Mouse (Mus musculus) 416B (cell line): ENCODE measurements around the gene Man1c1.

Experiments
- DNase-seq: peaks from one replicate; pipeline ENCODE4 v3.0.0; 2011; ENCODE audit warnings: low read depth

Gene Man1c1

GRCm38 (mm10) chr4:134703835-134704546 lies at the start of gene Man1c1:
Man1c1 (minus strand) TSS chr4:134704290.
- no peak for DNase-seq

DNA sequence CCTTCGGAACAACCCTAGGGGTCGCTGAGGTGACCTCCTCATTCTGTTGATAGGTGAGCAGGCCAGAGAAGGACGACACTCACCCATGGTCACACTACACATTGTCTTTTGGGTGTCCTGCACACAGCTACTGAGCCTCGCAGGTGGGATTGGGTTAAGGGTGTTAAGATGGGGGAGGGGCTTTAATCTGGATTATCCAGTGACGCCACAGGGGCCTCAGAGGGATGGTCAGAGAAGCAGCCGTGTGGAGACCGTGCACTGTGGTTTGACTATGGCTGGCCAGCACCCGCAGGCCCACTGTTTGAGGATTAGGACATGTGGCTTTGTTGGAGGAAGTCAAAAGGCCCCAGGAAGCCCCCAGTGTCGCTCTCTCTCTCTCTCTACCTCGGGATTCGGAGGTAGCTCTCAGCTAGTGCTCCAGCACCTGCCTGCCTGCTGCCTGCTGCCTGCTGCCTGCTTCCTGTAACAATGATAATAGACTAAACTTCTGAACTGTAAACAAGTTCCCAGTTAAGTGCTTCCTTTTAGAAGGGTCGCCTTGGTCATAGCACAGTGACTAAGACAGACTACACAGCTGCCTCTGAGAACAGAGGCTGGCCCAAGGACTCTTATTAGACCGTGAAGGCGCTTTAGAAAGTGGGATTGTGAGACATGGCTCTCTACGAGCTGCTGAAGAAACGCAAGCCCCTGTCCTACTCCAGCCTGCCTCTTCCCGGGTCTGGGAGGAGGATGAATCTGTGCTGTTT lies 49.6 kb upstream of the Man1c1 start:
- peak; percentile 81 for DNase-seq

DNA sequence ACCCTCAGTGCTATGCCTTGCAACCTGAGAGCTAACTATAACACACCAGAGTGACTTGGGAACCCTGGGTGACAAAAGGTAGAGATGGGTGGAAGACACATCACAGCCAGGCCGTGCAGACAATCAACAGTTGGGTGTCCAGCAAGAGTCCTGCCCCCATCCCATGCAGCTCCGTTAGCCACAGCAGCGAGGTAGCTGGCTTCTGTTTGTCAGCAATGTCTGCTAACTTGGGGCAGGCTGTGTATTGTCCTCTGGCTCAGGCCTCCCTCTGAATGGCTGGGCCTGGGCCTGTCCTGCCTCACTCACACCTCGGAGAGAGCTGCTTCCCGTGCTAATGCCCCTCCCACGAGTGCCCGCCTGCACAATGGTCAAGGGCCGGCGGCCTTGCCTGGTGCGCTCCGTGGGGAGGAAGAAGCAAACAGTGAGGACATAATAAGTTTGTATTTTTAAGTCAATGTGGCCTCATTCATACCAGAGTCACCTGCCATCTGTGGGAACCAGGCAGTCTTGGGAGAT lies 48.9 kb upstream of the Man1c1 start:
- DNase-seq: no peak

DNA sequence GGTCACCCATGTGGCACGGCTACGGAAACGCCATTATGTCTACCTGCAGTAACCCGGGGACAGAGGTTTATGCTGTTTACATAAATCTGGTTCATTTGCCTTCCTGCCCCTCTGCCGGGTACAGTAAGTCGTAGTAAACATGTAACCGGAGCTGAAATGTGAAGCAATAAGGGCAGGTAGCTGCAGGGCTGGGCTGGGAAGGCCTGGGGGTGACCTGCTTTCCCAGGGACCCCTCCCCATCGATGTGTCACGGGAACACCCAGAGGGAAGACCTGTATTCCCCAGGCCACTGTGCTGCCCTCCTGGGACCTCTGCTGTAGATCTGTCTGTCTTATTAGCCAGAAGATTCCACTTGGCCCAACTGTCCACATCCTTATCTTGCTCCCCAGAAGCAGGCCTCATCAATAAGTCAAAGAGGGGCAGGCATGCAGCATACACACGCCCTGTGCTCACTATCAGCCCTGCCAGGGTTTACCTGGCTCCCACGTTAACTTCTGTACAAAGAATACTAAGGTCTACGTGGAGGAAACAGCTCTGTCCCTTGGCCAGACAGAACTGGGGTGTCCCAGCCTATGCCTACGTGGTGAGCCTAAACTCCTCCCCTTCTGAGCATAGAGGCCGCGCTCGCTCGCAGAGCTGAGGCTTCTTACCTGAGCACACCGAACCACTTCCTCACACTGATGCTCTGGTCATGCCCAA lies 47.7 kb upstream of the Man1c1 start:
- DNase-seq: no peak

DNA sequence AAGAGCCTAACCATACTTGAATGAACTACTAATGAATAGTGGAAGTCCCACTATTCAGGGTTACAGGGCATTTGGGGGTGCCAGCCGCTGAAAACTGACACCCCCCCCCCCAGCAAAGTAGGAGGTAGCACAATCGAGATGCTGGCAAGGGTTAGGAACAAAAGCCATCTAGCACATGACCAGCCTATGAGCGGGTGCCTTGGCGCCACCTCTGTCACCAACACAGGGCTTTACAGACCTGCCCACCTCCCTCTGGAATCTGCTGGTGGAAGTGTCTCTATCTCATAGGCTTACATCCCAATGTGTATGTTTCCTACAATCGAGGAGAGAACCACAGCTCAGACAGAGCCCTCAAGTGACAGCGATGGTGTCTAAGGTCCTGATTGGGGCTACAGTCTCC lies 46.7 kb upstream of the Man1c1 start:
- no peak for DNase-seq

DNA sequence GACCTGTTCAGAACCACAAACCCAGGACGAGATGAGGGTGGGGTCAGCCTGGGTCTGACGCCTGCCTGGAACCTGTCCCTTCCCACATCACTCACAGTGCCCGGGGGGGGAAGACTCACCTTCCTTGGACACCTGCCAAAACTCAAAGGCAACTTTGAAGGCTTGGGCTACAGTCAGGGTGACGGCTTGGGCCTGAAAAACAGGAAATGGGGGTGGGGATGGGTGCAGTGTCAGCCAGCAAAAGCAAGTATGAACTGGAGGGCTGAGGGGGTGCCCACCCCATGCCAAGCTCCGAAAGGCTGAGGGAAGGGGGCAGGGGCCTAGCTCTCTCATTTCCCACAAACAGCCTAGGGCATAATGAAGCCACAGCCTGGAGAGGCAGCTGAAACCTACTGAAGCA lies 46.2 kb upstream of the Man1c1 start:
- DNase-seq: no peak

DNA sequence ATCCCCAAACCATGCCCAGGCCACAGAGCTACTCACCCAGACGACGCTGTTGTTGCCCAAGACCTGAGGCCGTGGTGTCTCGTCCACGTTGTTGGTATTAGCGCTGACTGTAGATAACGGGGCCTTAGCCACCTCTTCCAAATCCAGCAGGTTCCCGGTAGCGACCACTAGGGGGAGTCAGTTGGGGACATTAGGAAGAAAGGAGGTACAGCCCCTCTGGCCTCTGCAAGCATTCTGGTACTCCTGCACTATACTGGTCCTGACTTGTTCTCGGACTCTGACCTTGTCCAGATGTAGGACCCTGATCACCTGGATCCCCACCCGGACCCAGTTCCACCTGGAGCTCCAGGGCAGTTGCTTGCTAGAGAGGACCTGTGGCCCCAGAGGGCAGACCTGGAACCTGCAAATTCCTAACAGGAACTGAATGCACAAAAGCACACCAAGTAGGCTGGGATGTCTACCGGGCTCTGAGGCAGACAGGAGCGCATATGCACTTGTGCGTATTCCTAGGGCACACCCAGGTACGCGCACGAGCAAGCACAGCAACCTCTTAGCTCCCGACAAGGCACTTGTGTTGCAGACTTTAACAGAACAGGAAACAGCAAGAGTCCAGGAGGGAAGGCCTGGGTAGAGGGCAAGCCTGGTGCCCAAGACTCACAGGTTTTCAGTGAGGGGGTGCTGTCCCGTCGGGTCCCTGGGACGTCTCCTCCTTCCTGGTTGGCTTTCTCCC lies 45.4 kb upstream of the Man1c1 start:
- DNase-seq: peak; percentile 75

DNA sequence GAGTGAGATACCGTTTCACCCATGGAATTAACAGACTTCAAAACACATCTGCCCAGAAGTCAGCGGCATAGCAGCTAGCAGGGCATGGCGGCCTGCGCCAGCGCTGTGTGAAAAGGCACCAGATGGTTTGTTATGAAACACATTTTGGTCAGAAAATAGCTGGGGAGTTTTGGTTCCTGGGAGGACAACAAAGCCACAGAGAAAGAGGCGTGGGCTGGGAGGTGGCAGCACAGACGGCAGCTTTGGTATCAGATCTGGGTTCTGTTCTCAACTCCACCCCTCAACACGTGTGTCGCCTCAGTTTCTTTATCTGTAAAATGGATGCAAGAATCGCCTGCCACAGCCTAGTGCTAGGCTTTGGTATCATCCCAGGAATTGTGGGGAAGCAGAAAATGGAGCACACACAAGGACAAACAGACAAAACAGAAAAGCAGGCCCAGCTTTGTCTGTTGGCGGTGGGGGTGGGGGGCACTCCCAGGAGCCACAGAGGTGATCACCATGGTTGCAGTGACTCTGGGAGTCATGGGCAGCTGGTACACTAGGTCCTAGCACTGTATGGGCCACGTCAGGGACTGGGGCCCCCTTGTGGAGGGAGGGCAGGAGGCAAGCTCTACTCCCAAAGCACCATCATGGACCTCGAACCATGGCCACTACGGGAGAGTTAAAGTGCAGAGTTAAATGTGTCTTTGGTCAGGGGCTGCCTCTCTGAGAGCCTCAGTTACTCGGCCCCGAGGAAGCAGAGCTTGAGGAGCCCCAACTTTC lies 42.0 kb upstream of the Man1c1 start:
- no peak for DNase-seq

DNA sequence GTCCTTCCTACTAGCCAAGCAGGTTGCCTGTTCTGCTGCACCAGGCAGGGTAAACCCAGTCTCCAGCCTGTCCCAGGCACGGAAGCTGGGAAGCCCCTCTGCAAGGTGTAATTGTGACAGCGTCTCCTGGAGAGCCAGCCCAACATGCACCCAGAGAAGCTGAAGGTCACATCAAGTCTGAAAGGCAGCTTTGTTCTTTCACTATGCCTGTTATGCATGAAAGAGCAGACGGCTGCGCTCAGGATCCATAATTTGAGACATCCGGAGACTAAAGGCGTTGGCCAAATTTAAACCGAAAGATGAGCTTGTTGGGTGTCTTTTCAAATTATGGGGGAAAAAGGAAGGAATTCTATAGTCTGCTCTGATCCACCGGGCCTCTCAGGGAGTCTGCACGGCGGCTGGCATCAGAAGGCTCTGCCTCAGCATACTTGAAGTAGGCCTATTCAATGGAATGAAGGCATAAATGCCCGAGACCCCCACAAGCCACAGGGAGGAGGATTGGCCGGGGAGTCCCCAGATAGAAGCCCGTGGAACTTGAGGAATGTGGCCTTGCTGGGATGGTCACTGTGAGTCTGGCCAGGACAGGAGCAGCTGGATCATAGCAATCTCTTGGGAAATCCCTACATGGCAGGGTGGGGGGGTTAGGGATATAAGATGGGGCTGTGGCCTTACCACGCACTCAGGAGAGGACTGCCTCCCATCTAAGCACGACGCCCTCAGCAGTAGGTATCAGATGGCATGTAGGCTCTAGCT lies 40.0 kb upstream of the Man1c1 start:
- no peak for DNase-seq

- no peak for DNase-seq
These were observed 37.9 kb upstream of the Man1c1 start for GRCm38 (mm10) chr4:134741949-134742348.

DNA sequence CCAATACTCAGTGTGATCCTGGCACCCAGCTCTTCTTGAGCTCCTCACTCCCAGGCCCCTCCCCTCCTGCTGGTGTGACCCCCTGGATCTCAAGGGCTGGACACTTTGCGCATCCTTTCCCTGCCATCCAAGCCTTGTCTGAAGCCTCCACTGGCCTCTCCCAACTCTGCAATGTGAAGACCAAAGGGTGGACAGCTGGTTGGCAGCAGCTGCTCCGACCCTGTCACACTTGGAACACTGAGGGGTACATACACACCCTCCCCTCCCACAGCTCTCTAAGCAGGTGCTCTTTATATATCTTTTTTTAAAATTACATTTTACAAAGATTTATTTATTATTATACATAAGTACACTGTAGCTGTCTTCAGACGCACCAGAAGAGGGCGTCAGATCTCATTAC lies 36.1 kb upstream of the Man1c1 start:
- DNase-seq: no peak

DNA sequence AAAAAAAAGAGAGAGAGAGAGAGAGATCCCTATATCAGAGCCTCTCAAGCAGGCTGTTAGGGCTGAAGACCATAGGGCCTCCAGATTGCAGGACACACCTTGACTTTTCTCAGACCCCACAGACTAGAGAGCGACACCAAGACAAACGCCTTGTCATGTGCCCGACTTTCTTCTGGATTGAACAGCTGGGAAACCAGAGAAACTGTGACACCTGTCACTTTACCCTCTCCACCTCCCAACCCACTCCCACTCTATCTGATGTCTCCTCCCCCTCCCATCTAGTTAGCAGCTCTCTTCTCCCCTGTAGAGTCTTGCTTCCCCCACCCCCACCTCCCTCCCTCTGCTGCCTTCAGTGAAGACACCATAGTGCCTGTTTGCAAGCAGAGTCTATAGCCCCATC lies 35.4 kb upstream of the Man1c1 start:
- DNase-seq: no peak

DNA sequence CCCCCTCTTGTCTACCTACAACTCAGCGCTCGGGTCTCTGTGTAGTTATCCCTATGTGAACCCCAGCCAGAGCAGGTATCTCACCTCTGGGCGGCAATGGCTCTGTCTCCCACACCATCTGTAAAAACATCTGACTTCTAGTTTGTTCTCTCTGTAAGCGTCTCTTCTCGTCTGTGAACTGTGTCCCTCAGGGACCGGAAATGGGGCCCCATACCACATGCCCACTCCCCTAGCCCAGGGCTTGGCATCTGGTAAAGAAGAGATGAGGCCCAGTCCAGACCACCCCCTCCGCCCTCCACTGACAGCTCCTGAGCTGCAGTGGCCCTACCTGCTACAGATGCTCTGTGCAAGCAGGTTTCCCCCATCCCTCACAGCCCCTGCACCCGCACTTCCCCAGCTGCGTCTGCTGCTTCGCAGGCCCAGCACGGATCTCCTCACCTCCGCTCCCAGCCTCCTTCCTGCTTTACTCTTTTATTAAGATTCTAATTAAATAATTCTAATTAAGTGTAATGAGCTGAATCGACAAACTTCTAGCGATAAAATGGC lies 33.3 kb upstream of the Man1c1 start:
- DNase-seq: no peak

DNA sequence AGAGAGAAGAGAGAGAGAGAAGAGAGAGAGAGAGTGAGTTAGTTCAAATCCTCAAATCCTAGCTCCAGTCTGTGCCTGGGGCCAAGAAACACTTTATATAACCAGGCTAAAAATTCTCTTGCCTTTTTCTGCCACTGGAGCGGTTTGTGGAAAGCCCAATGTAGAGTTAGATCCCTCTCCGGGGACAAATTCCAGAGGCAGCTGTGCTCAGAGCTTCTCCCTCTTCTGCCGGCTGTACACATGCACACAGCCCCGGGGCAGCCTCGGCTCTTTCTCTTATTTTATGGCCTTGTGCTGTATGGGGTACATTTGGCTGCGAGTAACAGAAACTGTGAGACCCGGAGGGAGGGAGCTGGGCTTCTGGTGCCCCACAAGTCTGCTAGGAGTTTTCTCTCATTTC lies 32.1 kb upstream of the Man1c1 start:
- no peak for DNase-seq

DNA sequence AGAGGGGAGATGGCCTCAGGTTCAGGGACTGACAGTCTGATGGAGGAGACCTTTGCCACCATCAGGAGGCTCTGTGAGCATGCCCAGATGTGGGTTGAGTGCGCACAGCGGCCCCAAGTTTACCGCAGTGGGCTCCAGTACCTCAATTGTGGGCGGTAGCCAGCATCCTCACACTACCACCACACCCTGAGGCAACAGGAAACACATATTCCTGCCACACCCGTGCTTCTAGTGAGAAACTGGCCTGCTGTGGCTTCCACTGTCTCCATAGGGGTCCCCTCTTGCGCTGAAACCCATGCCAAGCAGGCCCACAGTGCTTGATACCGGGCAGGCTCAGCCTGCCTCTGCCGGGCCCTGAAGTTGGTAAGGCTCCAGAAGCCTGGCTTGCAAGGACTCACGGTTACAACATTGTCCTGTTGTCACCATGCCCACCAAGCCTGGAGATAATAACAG lies 30.6 kb upstream of the Man1c1 start:
- peak; percentile 86 for DNase-seq

GRCm38 (mm10) chr4:134734038-134734628 lies 30.0 kb upstream of the Man1c1 start:
- peak; percentile 72 for DNase-seq

- DNase-seq: no peak
These were observed 29.3 kb upstream of the Man1c1 start for GRCm38 (mm10) chr4:134733371-134733770.

DNA sequence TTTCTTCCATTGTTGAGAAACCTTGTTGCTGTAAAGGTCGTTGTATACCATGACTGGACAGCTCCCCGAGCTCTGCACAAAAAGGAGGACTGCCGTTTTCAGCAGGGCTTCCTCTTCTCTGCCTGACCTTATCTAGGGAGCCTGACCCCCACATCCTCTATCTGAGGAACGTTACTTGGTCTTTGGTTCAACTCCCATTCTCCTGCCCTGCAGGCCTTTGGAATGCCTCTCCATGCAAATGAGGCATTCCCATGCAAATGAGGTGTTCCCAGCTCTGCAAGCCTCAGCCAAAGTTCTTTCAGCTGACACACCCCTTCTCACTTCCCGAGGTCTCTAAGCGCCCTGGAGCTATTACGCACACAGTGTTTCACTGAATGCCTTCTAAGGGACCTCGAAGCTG lies 26.0 kb upstream of the Man1c1 start:
- DNase-seq: peak; percentile 64

DNA sequence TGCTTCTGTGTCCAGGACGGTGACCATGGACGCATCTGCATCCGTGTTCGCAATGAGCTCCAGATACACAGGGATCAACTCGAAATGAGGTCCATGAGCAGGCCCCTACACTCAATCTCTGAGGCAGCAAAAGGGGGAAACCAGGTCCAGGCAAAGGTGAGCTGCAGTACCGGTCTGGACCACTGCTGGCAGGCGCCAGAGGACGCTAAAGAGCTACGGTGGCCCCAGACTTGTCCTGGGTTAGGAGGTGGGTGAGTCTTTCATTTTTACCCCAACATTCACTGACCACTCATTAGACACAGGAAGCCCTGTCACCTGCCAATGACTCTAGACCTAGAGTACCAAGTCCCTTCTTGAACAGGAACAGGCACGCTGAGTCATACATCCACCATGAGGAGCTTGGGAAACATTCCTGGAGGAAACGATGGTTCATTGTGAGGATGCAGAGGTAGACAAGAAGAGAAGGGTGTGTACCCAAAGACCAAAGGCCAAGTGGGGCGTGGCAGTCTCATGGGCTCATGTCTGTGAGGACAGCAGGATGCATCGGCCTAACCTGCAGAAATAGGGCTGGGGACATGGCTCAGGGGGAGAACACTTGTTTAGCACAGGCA lies 21.8 kb upstream of the Man1c1 start:
- DNase-seq: peak; percentile 69
